Mouse (Mus musculus) liver, postnatal 0 days (tissue): ENCODE results near the gene Slc25a38. TPM values are rescaled to one million over a fixed set of nuclear protein-coding genes. Genes with fewer than 3 reads are reported as not detected.

Experiments used
- ATAC-seq: fragments of 200-750 bp; cut with Nextera tagmentation; 2 replicates; pipeline ENCODE4 v1.8.0; 2017; ENCODE audit warnings: mild to moderate bottlenecking, moderate library complexity
- DNase-seq: peaks from one replicate; pipeline ENCODE4 v3.0.0-alpha.2; 2016
- H3K27ac ChIP-seq: fragments of 300-500 bp; sonication (generic); 2 replicates; pipeline ENCODE4 v1.5.1; 2014; ENCODE audit warnings: antibody characterized with exemption, moderate library complexity, mild to moderate bottlenecking, low read depth
- H3K27me3 ChIP-seq: fragments of 300-500 bp; sonication (generic); 2 replicates; pipeline ENCODE4 v1.6.1; 2014; ENCODE audit warnings: low read length, control low read depth, mixed read lengths; ENCODE audit not compliant: insufficient read depth
- H3K36me3 ChIP-seq: fragments of 300-500 bp; sonication (generic); replicated peaks from 2 replicates; pipeline ENCODE4 v1.6.1; 2014; ENCODE audit warnings: mild to moderate bottlenecking, control low read depth, low read length, moderate library complexity, mixed read lengths; ENCODE audit not compliant: insufficient read depth
- H3K4me1 ChIP-seq: fragments of 300-500 bp; sonication (generic); 2 replicates; pipeline ENCODE4 v1.6.1; 2014; ENCODE audit warnings: antibody characterized with exemption, mild to moderate bottlenecking, control low read depth; ENCODE audit not compliant: insufficient read depth
- H3K4me2 ChIP-seq: fragments of 300-500 bp; sonication (generic); 2 replicates; pipeline ENCODE4 v1.6.1; 2014; ENCODE audit warnings: low read depth, mild to moderate bottlenecking, low read length, moderate library complexity, mixed read lengths
- H3K4me3 ChIP-seq: fragments of 300-500 bp; sonication (generic); 2 replicates; pipeline ENCODE4 v1.5.1; 2014; ENCODE audit warnings: low read depth, low read length
- H3K9ac ChIP-seq: fragments of 300-500 bp; sonication (generic); replicated peaks from 2 replicates; pipeline ENCODE4 v1.6.1; 2014; ENCODE audit warnings: mild to moderate bottlenecking, moderate library complexity
- H3K9me3 ChIP-seq: fragments of 300-500 bp; sonication (generic); 2 replicates; pipeline ENCODE4 v1.6.1; 2016; ENCODE audit warnings: mild to moderate bottlenecking, control low read depth, low read length, mixed read lengths
- CTCF ChIP-seq: sonication (generic); IDR thresholded peaks from 2 replicates; pipeline ENCODE4 v1.5.1; 2016; ENCODE audit warnings: antibody characterized with exemption, low read depth
- EP300 ChIP-seq: IDR thresholded peaks from 2 replicates; pipeline ENCODE4 v1.6.1; 2016; ENCODE audit warnings: antibody characterized with exemption, low read depth, mild to moderate bottlenecking
- WGBS: fragments of 180-500 bp; shearing (Covaris S2); extraction: QIAGEN DNeasy Blood & Tissue Kit; methylation state at CpG from one replicate; pipeline ENCODE4 v1.1.7; 2014; ENCODE audit not compliant: insufficient replicate concordance; 5-methylcytosine and 5-hydroxymethylcytosine counted together
- polyA plus RNA-seq: library from polyadenylated mRNA; unstranded; fragments of >200 nt; fragmentation: Nextera tagmentation; extraction: Ambion mirVana; gene quantifications from 2 replicates; pipeline ENCODE4 v1.2.1, GENCODE M21; 2015

The Slc25a38 gene
- 44.8 and 48.9 TPM in 2 replicates for polyA plus RNA-seq

DNA sequence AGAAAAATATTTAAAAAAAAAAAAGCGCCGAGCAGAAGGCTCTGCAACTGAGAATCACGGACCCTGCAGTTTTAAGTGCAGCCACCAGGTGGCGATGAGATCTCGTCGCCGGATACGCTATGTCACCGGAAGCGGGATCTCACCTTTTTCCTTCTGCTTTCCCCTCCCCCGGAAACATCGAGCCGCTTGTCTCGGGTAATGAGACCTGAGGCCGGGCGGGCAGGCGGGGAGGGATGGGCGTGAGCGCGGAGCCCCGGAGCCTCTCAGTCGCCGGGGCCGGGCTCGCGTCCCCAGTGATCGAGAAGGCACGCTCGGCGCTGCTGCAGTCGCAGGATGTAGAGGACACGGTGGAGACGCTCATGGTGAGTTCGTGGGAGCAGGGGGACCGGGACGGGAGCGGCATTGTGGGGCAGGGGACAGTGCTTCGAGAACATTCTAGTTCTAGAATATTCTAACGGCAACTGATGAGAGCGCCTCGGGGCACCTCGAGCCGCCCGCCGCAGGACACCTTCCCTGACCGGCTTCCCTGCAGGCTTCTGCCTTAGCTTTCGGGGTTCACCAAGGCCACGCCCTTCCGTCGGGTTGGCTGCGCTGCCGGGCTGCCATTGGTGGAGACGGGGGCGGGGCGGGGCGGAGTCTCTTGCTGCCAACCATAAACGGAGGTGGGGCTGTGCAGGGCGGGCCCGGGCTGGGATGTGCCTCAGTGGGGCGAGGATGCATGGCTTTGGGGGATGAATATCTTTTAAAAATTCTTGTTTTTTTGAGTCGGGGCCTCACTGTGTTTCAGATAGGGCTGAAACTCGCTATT, at the start of gene Slc25a38:
Gene Slc25a38 (plus strand): TSS at position 164 of the 808 bp plus-strand sequence.
- TF ChIP-seq CTCF = peak; percentile 90
- 0 out of 2 replicates have a peak, but pooled peaks have one; percentile 8 for TF ChIP-seq EP300
- peak within 1 kb of the TSS; percentile 90 for H3K4me3 ChIP-seq
- ATAC-seq (peak; percentile 90), DNase-seq (peak; percentile 99)
- WGBS = under 1% methylated on average over 60 of the region's 62 CpGs
- peak within 1 kb of the TSS; percentile 92 for H3K9ac ChIP-seq
- peak within 1 kb of the TSS; percentile 100 for H3K27ac ChIP-seq
- no peaks in the 10 kb centered on the region for H3K36me3 ChIP-seq
- peak within 1 kb of the TSS; percentile 87 for H3K4me2 ChIP-seq
- peaks cover 30% of the 10 kb centered on the region for H3K4me1 ChIP-seq
- H3K27me3 ChIP-seq = no peaks in the 10 kb centered on the region
- H3K9me3 ChIP-seq = no peaks in the 10 kb centered on the region

GRCm38 (mm10) chr9:120064317-120064716, 45.9 kb upstream of the Slc25a38 start:
- WGBS = 59% methylated on average over 4 of the region's 4 CpGs
- ATAC-seq = no peak
- no peak overlapping the region for H3K4me3 ChIP-seq

DNA sequence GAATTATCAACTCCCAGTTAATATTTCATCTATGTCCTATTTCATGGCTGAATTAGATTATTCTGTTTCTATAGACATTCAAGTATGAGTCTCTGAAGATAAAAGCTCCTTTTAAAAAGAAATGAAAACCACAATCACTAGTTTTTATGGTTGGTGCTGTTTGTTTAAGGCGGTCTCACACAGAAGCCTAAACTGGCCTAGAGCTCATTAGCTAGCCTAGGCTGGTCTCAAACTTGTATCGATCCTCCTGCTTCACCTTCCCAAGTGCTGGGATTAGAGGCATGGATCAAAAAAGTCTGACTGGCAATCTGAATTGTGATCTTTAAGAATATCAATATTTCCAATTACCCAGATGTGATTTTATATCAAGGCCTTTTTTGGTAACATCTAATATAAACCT, 42.6 kb upstream of the Slc25a38 start:
- WGBS = 66% methylated on average over 2 of the region's 2 CpGs
- ATAC-seq (no peak), DNase-seq (no peak)
- H3K9ac ChIP-seq = no peak overlapping the region
- TF ChIP-seq EP300 (no peak), CTCF (no peak)
- no peak overlapping the region for H3K27ac ChIP-seq
- H3K4me3 ChIP-seq = no peak overlapping the region
- no peak overlapping the region for H3K4me2 ChIP-seq
- H3K36me3 ChIP-seq = no peaks in the 10 kb centered on the region
- H3K27me3 ChIP-seq = no peaks in the 10 kb centered on the region
- H3K9me3 ChIP-seq = no peaks in the 10 kb centered on the region
- peaks cover 3% of the 10 kb centered on the region; the same call in 1 of the 2 replicates for H3K4me1 ChIP-seq

More at GRCm38 (mm10) chr9:120064317-120064716, 45.9 kb upstream of the Slc25a38 start:
- H3K27me3 ChIP-seq = no peaks in the 10 kb centered on the region
- peaks cover 3% of the 10 kb centered on the region; the same call in 1 of the 2 replicates for H3K4me1 ChIP-seq
- TF ChIP-seq EP300 (no peak), CTCF (no peak)
- H3K27ac ChIP-seq = no peak overlapping the region
- no peak overlapping the region for H3K9ac ChIP-seq
- no peaks in the 10 kb centered on the region for H3K36me3 ChIP-seq
- no peak overlapping the region for H3K4me2 ChIP-seq
- H3K9me3 ChIP-seq = no peaks in the 10 kb centered on the region
- DNase-seq = no peak

GRCm38 (mm10) chr9:120068047-120068446, 42.1 kb upstream of the Slc25a38 start:
- H3K27me3 ChIP-seq = no peaks in the 10 kb centered on the region
- H3K4me1 ChIP-seq = peaks cover 3% of the 10 kb centered on the region; the same call in 1 of the 2 replicates
- H3K27ac ChIP-seq = no peak overlapping the region
- ATAC-seq = peak; percentile 23; the same call in 1 of the 2 replicates
- TF ChIP-seq CTCF = no peak
- no peaks in the 10 kb centered on the region for H3K36me3 ChIP-seq
- H3K4me3 ChIP-seq = no peak overlapping the region
- DNase-seq = no peak
- H3K9ac ChIP-seq = no peak overlapping the region
- 0 out of 2 replicates have a peak overlapping the region, but pooled peaks have one; percentile 27 for H3K4me2 ChIP-seq
- 21% methylated on average over 10 of the region's 10 CpGs for WGBS
- no peaks in the 10 kb centered on the region for H3K9me3 ChIP-seq

DNA sequence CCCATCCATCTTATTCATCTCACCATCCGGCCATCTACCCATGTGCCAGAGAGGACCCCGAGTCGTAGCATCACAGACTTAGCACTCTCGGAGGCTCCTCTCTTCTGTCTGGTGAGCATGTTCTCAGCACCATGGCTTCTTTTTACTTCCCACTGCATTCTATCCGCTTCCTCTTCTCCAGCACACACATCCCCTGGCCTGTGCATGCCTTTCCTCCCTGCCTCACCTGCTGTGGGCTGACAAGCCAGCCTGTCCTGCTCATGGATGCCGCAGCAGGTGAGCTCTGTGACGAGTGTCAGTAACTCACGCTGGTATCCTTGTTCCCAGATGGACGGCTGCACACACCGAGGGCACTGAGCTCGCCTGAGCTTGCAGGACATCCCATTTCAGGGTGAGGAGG, 40.4 kb upstream of the Slc25a38 start, which contains the start of gene Cx3cr1:
Gene Cx3cr1 (minus strand): TSS at position 101 of the 400 bp plus-strand sequence.
- no peak within 1 kb of the TSS for H3K4me3 ChIP-seq
- DNase-seq = no peak
- no peak within 1 kb of the TSS for H3K9ac ChIP-seq
- H3K4me1 ChIP-seq = peaks cover 3% of the 10 kb centered on the region; the same call in 1 of the 2 replicates
- 69% methylated on average over 11 of the region's 11 CpGs for WGBS
- TF ChIP-seq CTCF = no peak
- TF ChIP-seq EP300 = no peak
- no peaks in the 10 kb centered on the region for H3K36me3 ChIP-seq
- H3K4me2 ChIP-seq = no peak within 1 kb of the TSS
- ATAC-seq = no peak
- H3K27me3 ChIP-seq = no peaks in the 10 kb centered on the region
- H3K9me3 ChIP-seq = no peaks in the 10 kb centered on the region
- H3K27ac ChIP-seq = no peak within 1 kb of the TSS

DNA sequence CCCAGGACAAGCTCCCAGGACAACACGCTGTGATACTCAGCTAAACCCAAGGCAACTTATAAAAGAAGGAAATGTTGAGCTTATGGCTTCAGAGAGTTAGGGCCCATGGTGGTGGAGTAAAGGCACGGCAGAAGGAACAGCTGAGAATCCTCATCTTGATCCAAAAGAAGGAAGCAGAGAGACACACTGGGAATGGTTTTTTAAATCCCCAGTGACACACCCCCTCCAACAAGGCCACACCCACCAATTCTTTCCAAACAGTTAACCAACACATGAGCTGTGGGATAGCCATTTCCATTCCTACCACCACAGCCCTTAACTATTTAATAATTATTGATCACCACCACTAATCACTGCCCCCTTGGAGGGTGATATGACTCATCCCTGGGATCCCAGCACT, 38.9 kb upstream of the Slc25a38 start:
- Histone ChIP-seq H3K9ac (no peak overlapping the region), H3K4me3 (no peak overlapping the region), H3K36me3 (no peaks in the 10 kb centered on the region), H3K4me2 (no peak overlapping the region), H3K4me1 (peaks cover 3% of the 10 kb centered on the region; the same call in 1 of the 2 replicates), H3K27me3 (no peaks in the 10 kb centered on the region), H3K27ac (no peak overlapping the region), H3K9me3 (no peaks in the 10 kb centered on the region)
- no peak for ATAC-seq
- DNase-seq = no peak
- no peak for TF ChIP-seq CTCF
- TF ChIP-seq EP300 = no peak
- WGBS = 62% methylated on average over 2 of the region's 2 CpGs
